Mouse (Mus musculus) midbrain, postnatal 0 days (tissue): ENCODE measurements at regions not wholly inside any gene's neighbourhood (a gene's known extent, or its start where the extent isn't known, plus 50 kb on each side); places are given as distances from the start of the nearest gene placed in this dataset.
A peak's percentile ranks its signal among the peaks of the same experiment; 100 is the strongest.

ENCODE experiments used
- ATAC-seq: fragments of 200-750 bp; cut with Nextera tagmentation; 2 replicates; pipeline ENCODE4 v1.8.0; 2017; ENCODE audit warnings: moderate number of reproducible peaks, mild to moderate bottlenecking, moderate TSS enrichment, moderate library complexity; ENCODE audit not compliant: low FRiP score
- DNase-seq: peaks from one replicate; pipeline ENCODE4 v3.0.0-alpha.2; 2015; ENCODE audit warnings: low spot score
- H3K27ac ChIP-seq: fragments of 300-500 bp; sonication (generic); 2 replicates; pipeline ENCODE4 v1.5.1; 2014; ENCODE audit warnings: low read depth, mild to moderate bottlenecking, low read length, mixed read lengths
- H3K27me3 ChIP-seq: fragments of 300-500 bp; sonication (generic); 2 replicates; pipeline ENCODE4 v1.6.1; 2014; ENCODE audit warnings: low read length, control low read depth, mixed read lengths; ENCODE audit not compliant: insufficient read depth
- H3K36me3 ChIP-seq: fragments of 300-500 bp; sonication (generic); 2 replicates; pipeline ENCODE4 v1.6.1; 2014; ENCODE audit warnings: low read length, control low read depth, mixed read lengths; ENCODE audit not compliant: insufficient read depth
- H3K4me1 ChIP-seq: fragments of 300-500 bp; sonication (generic); 2 replicates; pipeline ENCODE4 v1.6.1; 2014; ENCODE audit warnings: mild to moderate bottlenecking, control low read depth, antibody characterized with exemption, low read length, mixed read lengths; ENCODE audit not compliant: insufficient read depth
- H3K4me2 ChIP-seq: fragments of 300-500 bp; sonication (generic); 2 replicates; pipeline ENCODE4 v1.6.1; 2014; ENCODE audit warnings: low read depth, mild to moderate bottlenecking, low read length, mixed read lengths; ENCODE audit not compliant: poor library complexity, severe bottlenecking
- H3K4me3 ChIP-seq: fragments of 300-500 bp; sonication (generic); 2 replicates; pipeline ENCODE4 v1.5.1; 2014; ENCODE audit warnings: low read depth, mild to moderate bottlenecking, low read length, moderate library complexity
- H3K9ac ChIP-seq: fragments of 300-500 bp; sonication (generic); replicated peaks from 2 replicates; pipeline ENCODE4 v1.6.1; 2014; ENCODE audit warnings: mild to moderate bottlenecking, low read length, moderate library complexity, mixed read lengths; ENCODE audit not compliant: poor library complexity, severe bottlenecking
- H3K9me3 ChIP-seq: fragments of 300-500 bp; sonication (generic); 2 replicates; pipeline ENCODE4 v1.6.1; 2016; ENCODE audit warnings: low read length, control low read depth
- CTCF ChIP-seq: IDR thresholded peaks from 2 replicates; pipeline ENCODE4 v1.5.1; 2016; ENCODE audit warnings: antibody characterized with exemption, mild to moderate bottlenecking
- WGBS: fragments of 180-500 bp; shearing (Covaris S2); extraction: QIAGEN DNeasy Blood & Tissue Kit; methylation state at CpG from one replicate; pipeline ENCODE4 v1.1.7; 2014; 5-methylcytosine and 5-hydroxymethylcytosine counted together

DNA sequence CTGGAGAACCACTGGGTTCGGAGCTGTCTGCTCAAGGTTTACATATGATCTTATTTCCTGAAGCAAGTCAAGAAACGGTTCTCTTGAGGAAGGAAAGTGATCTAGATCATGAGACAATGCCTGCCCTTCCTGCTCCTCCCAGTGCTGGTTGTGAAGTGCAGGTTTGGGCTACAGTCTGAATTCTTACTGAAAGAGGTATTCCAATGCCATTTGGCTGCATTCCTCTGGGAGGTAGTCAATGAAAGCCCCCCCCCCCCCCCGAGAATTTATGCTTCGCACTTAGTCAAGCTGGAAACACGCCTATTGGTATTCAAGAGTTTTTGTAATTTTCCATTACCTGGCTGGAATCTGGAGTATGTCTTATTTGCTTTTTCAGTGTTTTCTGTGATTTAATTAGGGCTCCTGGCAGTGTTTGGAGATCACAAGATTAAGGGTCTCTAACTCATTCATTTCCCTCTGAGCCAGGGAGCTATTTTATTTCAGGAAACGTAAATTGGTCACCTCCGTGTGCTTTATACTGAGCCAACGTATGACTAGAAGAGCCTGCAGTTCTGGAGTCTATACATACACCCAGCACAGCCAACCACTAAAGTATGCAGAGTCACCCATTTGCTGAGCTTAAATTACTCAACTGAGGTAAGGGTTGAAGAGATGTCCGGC lies 84.7 kb upstream of the Ranbp3l start:
- DNase-seq (no peak), ATAC-seq (no peak)
- H3K9ac ChIP-seq: no peak overlapping the region
- no peaks in the 10 kb centered on the region for H3K36me3 ChIP-seq
- no peak for TF ChIP-seq CTCF
- no peaks in the 10 kb centered on the region for H3K9me3 ChIP-seq
- H3K4me2 ChIP-seq: no peak overlapping the region
- no peaks in the 10 kb centered on the region for H3K4me1 ChIP-seq
- no peaks in the 10 kb centered on the region for H3K27me3 ChIP-seq
- H3K27ac ChIP-seq: no peak overlapping the region
- no peak overlapping the region for H3K4me3 ChIP-seq
- WGBS: 81% methylated on average over 9 of the region's 9 CpGs

DNA sequence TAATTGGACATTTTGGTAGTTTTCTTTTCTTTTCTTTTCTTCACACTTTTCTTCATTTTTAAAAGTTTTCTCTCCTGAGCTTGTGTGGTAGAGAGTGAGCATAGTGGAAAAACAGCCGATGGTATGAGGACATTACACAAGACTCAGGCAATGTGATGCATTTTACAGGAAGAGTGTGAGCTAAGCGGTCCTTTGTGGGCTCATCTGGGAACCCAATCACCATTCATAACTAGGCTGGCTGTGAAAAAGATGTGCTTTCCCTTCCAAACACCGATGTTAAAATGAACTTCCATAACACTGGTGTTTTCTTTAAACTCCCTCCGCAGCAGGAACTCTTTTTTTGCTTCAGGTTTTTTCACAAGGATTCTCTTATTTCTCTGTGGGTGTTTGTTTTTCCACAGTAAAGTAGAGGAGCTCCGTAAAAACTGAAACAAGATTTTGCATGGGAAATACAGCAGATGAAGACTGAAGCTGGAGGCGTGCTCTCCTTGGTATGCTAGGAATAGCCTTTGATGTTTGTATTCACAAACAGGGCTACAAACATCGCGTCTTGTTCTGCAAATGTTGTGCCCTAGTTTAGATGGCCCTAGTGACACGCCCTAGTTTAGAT lies 92.8 kb upstream of the Ranbp3l start:
- 78% methylated on average over 9 of the region's 9 CpGs for WGBS
- H3K36me3 ChIP-seq: no peaks in the 10 kb centered on the region
- no peak overlapping the region for H3K4me2 ChIP-seq
- no peak overlapping the region for H3K4me3 ChIP-seq
- no peak overlapping the region for H3K27ac ChIP-seq
- no peaks in the 10 kb centered on the region for H3K27me3 ChIP-seq
- no peak for TF ChIP-seq CTCF
- H3K4me1 ChIP-seq: no peaks in the 10 kb centered on the region
- no peaks in the 10 kb centered on the region for H3K9me3 ChIP-seq
- ATAC-seq (no peak), DNase-seq (no peak)
- no peak overlapping the region for H3K9ac ChIP-seq

DNA sequence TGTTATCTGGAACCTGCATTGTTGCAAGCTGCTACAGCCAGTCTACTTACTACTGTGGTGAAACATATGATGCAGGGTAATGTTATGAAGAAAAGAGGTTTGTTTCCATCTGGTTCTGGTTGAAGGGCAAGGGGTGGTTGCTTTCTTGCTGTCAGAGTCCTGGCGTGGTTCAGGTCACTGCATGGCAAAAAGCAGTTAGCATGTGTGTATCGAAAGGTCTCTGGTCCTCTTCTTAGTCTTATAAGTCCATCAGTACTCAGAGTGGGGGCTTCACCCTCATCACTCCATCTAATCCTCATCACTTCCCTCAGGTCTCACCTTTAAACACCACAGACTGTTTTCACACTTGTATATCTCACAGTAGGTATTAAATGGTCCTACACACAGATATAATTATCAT lies 99.7 kb upstream of the Ranbp3l start:
- no peak for ATAC-seq
- DNase-seq: no peak
- no peaks in the 10 kb centered on the region for H3K4me1 ChIP-seq
- H3K36me3 ChIP-seq: no peaks in the 10 kb centered on the region
- no peak overlapping the region for H3K9ac ChIP-seq
- H3K27me3 ChIP-seq: no peaks in the 10 kb centered on the region
- 81% methylated on average over 2 of the region's 2 CpGs for WGBS
- H3K4me2 ChIP-seq: no peak overlapping the region
- H3K27ac ChIP-seq: no peak overlapping the region
- no peaks in the 10 kb centered on the region for H3K9me3 ChIP-seq
- TF ChIP-seq CTCF: no peak
- no peak overlapping the region for H3K4me3 ChIP-seq

DNA sequence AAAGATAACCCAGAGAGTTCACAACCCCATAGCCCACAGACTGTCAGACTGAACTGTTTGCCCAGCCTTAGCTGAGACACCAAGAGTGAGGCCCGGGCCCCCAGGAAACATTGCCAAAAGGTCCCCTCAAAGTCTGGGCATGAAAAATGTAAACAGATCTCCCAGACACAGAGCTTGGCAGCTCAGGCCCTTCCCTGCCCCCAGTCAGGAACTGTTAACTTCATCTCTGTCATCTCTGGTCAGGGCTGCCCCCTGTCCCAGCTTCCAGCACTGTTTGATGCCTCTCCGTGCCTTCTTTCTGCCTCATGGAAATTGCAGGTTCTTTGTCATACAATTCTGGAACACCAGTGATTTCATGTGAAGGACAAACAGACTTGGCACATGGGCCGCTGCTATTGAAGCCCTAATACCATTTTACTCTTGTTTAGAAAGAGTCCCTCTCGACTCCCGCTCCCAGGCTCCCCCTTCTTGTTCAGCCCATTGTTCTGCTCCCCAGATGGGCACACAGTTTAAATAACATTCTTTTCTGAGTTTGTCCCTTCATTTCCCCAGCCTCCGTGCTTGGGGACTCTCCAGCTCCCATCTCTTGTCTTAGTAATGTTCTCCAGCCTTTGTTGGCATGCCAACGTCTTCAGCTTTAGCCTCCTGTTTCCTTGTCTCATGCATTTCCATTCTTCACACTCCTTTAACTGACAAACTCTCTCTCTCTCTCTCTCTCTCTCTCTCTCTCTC lies 100.4 kb upstream of the Ranbp3l start:
- H3K9ac ChIP-seq: no peak overlapping the region
- H3K27ac ChIP-seq: no peak overlapping the region
- no peaks in the 10 kb centered on the region for H3K4me1 ChIP-seq
- no peaks in the 10 kb centered on the region for H3K27me3 ChIP-seq
- TF ChIP-seq CTCF: no peak
- peak; percentile 68 for DNase-seq
- H3K9me3 ChIP-seq: no peaks in the 10 kb centered on the region
- WGBS: 28% methylated on average over 7 of the region's 7 CpGs
- no peaks in the 10 kb centered on the region for H3K36me3 ChIP-seq
- peak; percentile 63 for ATAC-seq
- H3K4me3 ChIP-seq: no peak overlapping the region
- H3K4me2 ChIP-seq: no peak overlapping the region

DNA sequence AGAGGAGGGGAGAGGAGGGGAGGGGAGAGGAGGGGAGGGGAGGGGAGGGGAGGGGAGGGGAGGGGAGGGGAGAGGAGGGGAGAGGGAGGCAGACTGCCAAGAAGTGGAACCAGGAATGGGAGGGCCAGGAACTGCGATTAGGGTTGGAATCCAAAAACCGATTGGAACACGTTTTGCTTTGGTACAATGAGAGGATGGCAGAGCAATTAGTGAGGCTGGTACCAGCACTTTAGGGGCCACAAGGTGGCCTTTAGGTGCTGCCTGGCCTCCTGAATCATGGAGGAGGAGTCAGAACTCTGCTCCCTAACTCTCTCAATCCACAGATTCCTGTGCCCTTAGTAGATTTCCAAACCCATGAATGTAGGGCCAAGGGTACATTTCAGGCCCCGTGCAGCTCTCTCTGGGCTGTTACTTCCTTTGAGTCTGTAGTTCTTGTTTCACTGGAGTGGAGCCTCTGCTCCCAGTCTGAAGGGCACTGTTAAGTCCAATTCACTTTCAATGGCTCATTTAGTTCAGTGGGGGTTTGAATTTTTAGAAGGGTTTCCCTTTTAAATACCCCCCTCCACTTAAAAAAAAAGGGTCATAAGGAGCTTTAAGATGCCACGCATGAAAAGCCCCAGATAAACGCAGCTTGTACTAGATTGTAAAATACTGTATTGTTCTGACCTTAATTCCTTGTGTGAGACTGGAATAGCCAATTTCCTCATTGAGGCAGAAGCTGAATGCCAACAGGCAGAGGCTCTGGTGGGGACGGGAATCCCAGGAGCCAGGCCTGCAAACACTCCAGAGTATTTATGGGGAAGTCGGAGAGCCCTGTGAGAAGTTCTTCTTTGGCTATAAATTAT lies 102.4 kb upstream of the Ranbp3l start:
- no peak overlapping the region for H3K4me3 ChIP-seq
- peak; percentile 44; the same call in 1 of the 2 replicates for ATAC-seq
- H3K9ac ChIP-seq: no peak overlapping the region
- no peaks in the 10 kb centered on the region for H3K9me3 ChIP-seq
- H3K4me2 ChIP-seq: no peak overlapping the region
- no peaks in the 10 kb centered on the region for H3K4me1 ChIP-seq
- TF ChIP-seq CTCF: no peak
- H3K36me3 ChIP-seq: no peaks in the 10 kb centered on the region
- DNase-seq: peak; percentile 43
- WGBS: 30% methylated on average over 8 of the region's 8 CpGs
- H3K27me3 ChIP-seq: no peaks in the 10 kb centered on the region
- H3K27ac ChIP-seq: no peak overlapping the region
